In the genomic region with DNA sequence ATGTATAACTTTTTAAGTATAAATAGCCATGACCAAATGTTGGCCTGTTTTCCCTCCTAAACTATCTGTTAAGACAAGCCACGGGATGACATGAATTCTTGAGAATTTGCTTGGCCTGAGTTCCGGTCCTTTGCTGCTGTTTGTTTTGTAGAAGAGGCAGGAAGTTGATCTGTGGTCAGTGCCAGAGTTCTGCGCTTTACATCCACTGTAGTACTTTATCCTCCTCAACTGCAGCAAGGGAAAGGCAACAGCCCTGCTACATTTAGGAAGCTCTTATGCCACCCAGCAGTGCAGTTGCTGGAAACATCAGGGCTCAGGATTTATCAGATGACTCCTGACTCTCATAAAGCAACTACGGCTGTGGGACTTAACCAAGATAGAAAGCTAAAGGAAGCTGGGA, we compare ENCODE assay signal across 12 mouse cellular contexts.
A peak's percentile ranks its signal among the peaks of the same experiment; 100 is the strongest.
DNase-seq lines count a peak whose midpoint lies in the region; ATAC-seq and TF ChIP-seq lines count a peak whose summit lies in the region.
"Had no signal": no experiment of that assay in that cellular context is flagged by ENCODE, and none has a peak within 500 bp of the region (broad histone marks: within the 10 kb centered on the region; RNA-seq: fewer than 3 reads in every experiment).

No protein-coding gene starts in this region.

- no peak for TF ChIP-seq CTCF in liver, postnatal 0 days (IDR thresholded peaks at IDR 0.05; ENCODE audit: low read depth)
- no peak for TF ChIP-seq CTCF in stomach, postnatal 0 days (IDR thresholded peaks at IDR 0.05; ENCODE audit: low read depth)

- H3K27me3 ChIP-seq in liver, embryonic 16.5 days (ENCODE audit: control insufficient read depth, insufficient read depth, low read depth, low read length): no peaks in the 10 kb centered on the region
- no peaks in the 10 kb centered on the region for H3K27me3 ChIP-seq in liver, postnatal 0 days (ENCODE audit: insufficient read depth, low read length)
- H3K27me3 ChIP-seq in stomach, postnatal 0 days (ENCODE audit: control insufficient read depth, insufficient read depth, low read length): no peaks in the 10 kb centered on the region
- H3K27me3 ChIP-seq in hindbrain, embryonic 16.5 days (replicated peaks; ENCODE audit: control insufficient read depth, insufficient read depth, low read length): no peaks in the 10 kb centered on the region
- H3K27me3 ChIP-seq: forebrain, embryonic 15.5 days; neural tube, embryonic 12.5 days had no signal

- peak; percentile 5 for DNase-seq in embryo, embryonic 10 days (ENCODE audit: low spot score)
- DNase-seq in embryo, embryonic 10.5 days (ENCODE audit: low spot score): no peak
- DNase-seq in liver, postnatal 0 days: no peak
- peak; percentile 2 to 15 for DNase-seq in heart, postnatal 14 days
- DNase-seq in stomach, postnatal 0 days (ENCODE audit: low spot score): no peak
- no peak for DNase-seq in T-cell, adult 2 months (ENCODE audit: low spot score)
- DNase-seq: right cerebral cortex, postnatal 14 days had no signal

- ATAC-seq in liver, embryonic 16.5 days (ENCODE audit: low read depth): no peak
- no peak for ATAC-seq in liver, postnatal 0 days
- no peak for ATAC-seq in stomach, postnatal 0 days (ENCODE audit: low FRiP score, low TSS enrichment)
- ATAC-seq in hindbrain, embryonic 16.5 days: no peak
- ATAC-seq: forebrain, embryonic 15.5 days had no signal

- peak overlapping the region; percentile 14; the same call in 1 of the 2 replicates for H3K27ac ChIP-seq in liver, embryonic 16.5 days (ENCODE audit: low read length)
- H3K27ac ChIP-seq in liver, postnatal 0 days (ENCODE audit: low read depth): no peak overlapping the region
- H3K27ac ChIP-seq in stomach, postnatal 0 days (replicated peaks): 0 out of 2 replicates have a peak overlapping the region, but pooled peaks have one; percentile 36
- H3K27ac ChIP-seq in hindbrain, embryonic 16.5 days (ENCODE audit: low read depth, low read length): no peak overlapping the region
- H3K27ac ChIP-seq: forebrain, embryonic 15.5 days; neural tube, embryonic 12.5 days had no signal

- H3K36me3 ChIP-seq in liver, embryonic 16.5 days (ENCODE audit: control insufficient read depth, insufficient read depth): no peaks in the 10 kb centered on the region
- H3K36me3 ChIP-seq in liver, postnatal 0 days (replicated peaks; ENCODE audit: insufficient read depth, low read length): no peaks in the 10 kb centered on the region
- no peaks in the 10 kb centered on the region for H3K36me3 ChIP-seq in stomach, postnatal 0 days (ENCODE audit: control insufficient read depth, insufficient read depth, low read length)
- no peaks in the 10 kb centered on the region for H3K36me3 ChIP-seq in hindbrain, embryonic 16.5 days (ENCODE audit: control insufficient read depth, insufficient read depth, low read length)
- H3K36me3 ChIP-seq: forebrain, embryonic 15.5 days; G1E; neural tube, embryonic 12.5 days had no signal

- 17% methylated on average over 4 of the region's 4 CpGs for WGBS in liver, embryonic 16.5 days (ENCODE audit: insufficient replicate concordance)
- 24% methylated on average over 4 of the region's 4 CpGs for WGBS in liver, postnatal 0 days (ENCODE audit: insufficient replicate concordance)
- 19% methylated on average over 4 of the region's 4 CpGs for WGBS in stomach, postnatal 0 days
- WGBS in hindbrain, embryonic 16.5 days: 81% methylated on average over 4 of the region's 4 CpGs

- no peak overlapping the region for H3K9ac ChIP-seq in liver, embryonic 16.5 days (ENCODE audit: low read depth, low read length)
- no peak overlapping the region for H3K9ac ChIP-seq in liver, postnatal 0 days (replicated peaks)
- H3K9ac ChIP-seq in stomach, postnatal 0 days (ENCODE audit: low read length): no peak overlapping the region
- no peak overlapping the region for H3K9ac ChIP-seq in hindbrain, embryonic 16.5 days (ENCODE audit: low read depth, low read length)
- H3K9ac ChIP-seq: forebrain, embryonic 15.5 days; neural tube, embryonic 12.5 days had no signal

- H3K4me3 ChIP-seq in liver, embryonic 16.5 days (ENCODE audit: low read depth, low read length): no peak overlapping the region
- H3K4me3 ChIP-seq in liver, postnatal 0 days (ENCODE audit: low read depth, low read length): no peak overlapping the region
- H3K4me3 ChIP-seq in stomach, postnatal 0 days (ENCODE audit: low read depth, low read length): no peak overlapping the region
- no peak overlapping the region for H3K4me3 ChIP-seq in hindbrain, embryonic 16.5 days (ENCODE audit: low read length)
- H3K4me3 ChIP-seq: forebrain, embryonic 15.5 days; neural tube, embryonic 12.5 days had no signal

- intact Hi-C loops in heart, postnatal 14 days (cut with DNase I): loop anchor here (10.0 kb wide), 1 partner anchor 189 kb away; no protein-coding TSS in a partner anchor

- H3K9me3 ChIP-seq in liver, embryonic 16.5 days (replicated peaks; ENCODE audit: control insufficient read depth, low read length): no peaks in the 10 kb centered on the region
- H3K9me3 ChIP-seq in liver, postnatal 0 days (ENCODE audit: low read length): no peaks in the 10 kb centered on the region
- no peaks in the 10 kb centered on the region for H3K9me3 ChIP-seq in stomach, postnatal 0 days (ENCODE audit: control insufficient read depth, low read length)
- H3K9me3 ChIP-seq in hindbrain, embryonic 16.5 days (ENCODE audit: control insufficient read depth, low read length): no peaks in the 10 kb centered on the region
- H3K9me3 ChIP-seq: forebrain, embryonic 15.5 days; neural tube, embryonic 12.5 days had no signal

- no peak for TF ChIP-seq EP300 in liver, postnatal 0 days (IDR thresholded peaks at IDR 0.05; ENCODE audit: low read depth)
- TF ChIP-seq EP300 in stomach, postnatal 0 days (optimal IDR thresholded peaks at IDR 0.05): no peak

- H3K4me1 ChIP-seq in liver, embryonic 16.5 days (ENCODE audit: control insufficient read depth, low read depth, low read length): no peaks in the 10 kb centered on the region
- no peaks in the 10 kb centered on the region for H3K4me1 ChIP-seq in liver, postnatal 0 days (ENCODE audit: insufficient read depth)
- no peaks in the 10 kb centered on the region for H3K4me1 ChIP-seq in stomach, postnatal 0 days (replicated peaks; ENCODE audit: control insufficient read depth, insufficient read depth)
- no peaks in the 10 kb centered on the region for H3K4me1 ChIP-seq in hindbrain, embryonic 16.5 days (ENCODE audit: control insufficient read depth, insufficient read depth, low read depth, low read length)
- H3K4me1 ChIP-seq: neural tube, embryonic 12.5 days had no signal

- no peak overlapping the region for H3K4me2 ChIP-seq in liver, embryonic 16.5 days (ENCODE audit: low read depth, low read length)
- no peak overlapping the region for H3K4me2 ChIP-seq in liver, postnatal 0 days (ENCODE audit: low read depth, low read length)
- no peak overlapping the region; the same call in 1 of the 2 replicates for H3K4me2 ChIP-seq in stomach, postnatal 0 days (replicated peaks; ENCODE audit: low read depth)
- no peak overlapping the region for H3K4me2 ChIP-seq in hindbrain, embryonic 16.5 days (ENCODE audit: low read length)
- H3K4me2 ChIP-seq: forebrain, embryonic 15.5 days; neural tube, embryonic 12.5 days had no signal

Comparison
In these comparisons a context has a peak if more than half of its experiments do, and no peak if none do; other contexts are left out.
1. DNase-seq: peak in embryo, embryonic 10 days (single experiment) and heart, postnatal 14 days (2 of 2); none in embryo, embryonic 10.5 days (single experiment), liver, postnatal 0 days (single experiment), stomach, postnatal 0 days (single experiment) and T-cell, adult 2 months (single experiment).
2. H3K27ac ChIP-seq: peak in liver, embryonic 16.5 days (single experiment) and stomach, postnatal 0 days (single experiment); none in liver, postnatal 0 days (single experiment) and hindbrain, embryonic 16.5 days (single experiment).